Mouse (Mus musculus): ENCODE measurements around the gene Gm49630. TPM values are rescaled to one million over a fixed set of nuclear protein-coding genes. Genes with fewer than 3 reads are reported as not detected.
"Not testable (repeated sequence)": the region's sequence is repeated elsewhere in the genome, so short reads cannot be mapped to it uniquely, and the experiment has no call there.

The Gm49630 gene
- polyA plus RNA-seq (2015; fragmentation: Nextera tagmentation; extraction: Ambion mirVana): not detected in 2 replicates

- WGBS: 61% methylated on average over 4 of the region's 5 CpGs
- not testable (repeated sequence) for H3K9me3 ChIP-seq; ATAC-seq (ENCODE audit: extremely low read depth, insufficient number of reproducible peaks, low FRiP score, low TSS enrichment); H3K27ac ChIP-seq (replicated peaks); H3K4me3 ChIP-seq; H3K9ac ChIP-seq; H3K4me2 ChIP-seq; H3K27me3 ChIP-seq (replicated peaks); H3K4me1 ChIP-seq; H3K36me3 ChIP-seq
Observed at GRCm38 (mm10) chr17:7371879-7372278, at the start of gene Gm49630. Gene Gm49630, minus strand, starts transcription at chr17:7371979.

GRCm38 (mm10) chr17:7420191-7420973 lies 48.6 kb upstream of the Gm49630 start:
- ATAC-seq (ENCODE audit: extremely low read depth, insufficient number of reproducible peaks, low FRiP score, low TSS enrichment); H3K27ac ChIP-seq (replicated peaks); H3K9me3 ChIP-seq; H3K27me3 ChIP-seq (replicated peaks); H3K4me1 ChIP-seq; H3K4me3 ChIP-seq; H3K9ac ChIP-seq; H3K4me2 ChIP-seq; H3K36me3 ChIP-seq: not testable (repeated sequence)
- 35% methylated on average over 3 of the region's 3 CpGs for WGBS

GRCm38 (mm10) chr17:7414601-7415310 lies 43.0 kb upstream of the Gm49630 start:
- not testable (repeated sequence) for H3K36me3 ChIP-seq; H3K27ac ChIP-seq (replicated peaks); H3K4me3 ChIP-seq; H3K4me2 ChIP-seq; H3K27me3 ChIP-seq (replicated peaks); H3K9me3 ChIP-seq; ATAC-seq (ENCODE audit: extremely low read depth, insufficient number of reproducible peaks, low FRiP score, low TSS enrichment); H3K4me1 ChIP-seq; H3K9ac ChIP-seq
- 78% methylated on average over 7 of the region's 9 CpGs for WGBS

GRCm38 (mm10) chr17:7413336-7413735 lies 41.6 kb upstream of the Gm49630 start:
- H3K27me3 ChIP-seq (replicated peaks); H3K4me1 ChIP-seq; H3K9ac ChIP-seq; H3K4me2 ChIP-seq; H3K36me3 ChIP-seq; ATAC-seq (ENCODE audit: extremely low read depth, insufficient number of reproducible peaks, low FRiP score, low TSS enrichment); H3K27ac ChIP-seq (replicated peaks); H3K4me3 ChIP-seq; H3K9me3 ChIP-seq: not testable (repeated sequence)
- WGBS: 45% methylated on average over 8 of the region's 8 CpGs

- WGBS: 81% methylated on average over 6 of the region's 6 CpGs
Observed at GRCm38 (mm10) chr17:7399770-7400169, 28.0 kb upstream of the Gm49630 start.

GRCm38 (mm10) chr17:7398198-7398847 lies 26.5 kb upstream of the Gm49630 start:
- not testable (repeated sequence) for H3K27me3 ChIP-seq (replicated peaks); H3K4me1 ChIP-seq; ATAC-seq (ENCODE audit: extremely low read depth, insufficient number of reproducible peaks, low FRiP score, low TSS enrichment); H3K4me2 ChIP-seq; H3K4me3 ChIP-seq; H3K36me3 ChIP-seq; H3K9me3 ChIP-seq; H3K9ac ChIP-seq; H3K27ac ChIP-seq (replicated peaks)
- WGBS: 74% methylated on average over 6 of the region's 6 CpGs

More at GRCm38 (mm10) chr17:7399770-7400169, 28.0 kb upstream of the Gm49630 start:
- H3K4me2 ChIP-seq; H3K4me3 ChIP-seq; H3K9me3 ChIP-seq; ATAC-seq (ENCODE audit: extremely low read depth, insufficient number of reproducible peaks, low FRiP score, low TSS enrichment); H3K4me1 ChIP-seq; H3K9ac ChIP-seq; H3K27ac ChIP-seq (replicated peaks); H3K36me3 ChIP-seq; H3K27me3 ChIP-seq (replicated peaks): not testable (repeated sequence)

GRCm38 (mm10) chr17:7397079-7397478 lies 25.3 kb upstream of the Gm49630 start:
- 85% methylated on average over 13 of the region's 13 CpGs for WGBS
- H3K27ac ChIP-seq (replicated peaks); H3K4me1 ChIP-seq; H3K4me3 ChIP-seq; H3K27me3 ChIP-seq (replicated peaks); H3K4me2 ChIP-seq; ATAC-seq (ENCODE audit: extremely low read depth, insufficient number of reproducible peaks, low FRiP score, low TSS enrichment); H3K36me3 ChIP-seq; H3K9ac ChIP-seq; H3K9me3 ChIP-seq: not testable (repeated sequence)

- not testable (repeated sequence) for H3K9me3 ChIP-seq; H3K4me2 ChIP-seq; H3K4me3 ChIP-seq; H3K27ac ChIP-seq (replicated peaks); H3K27me3 ChIP-seq (replicated peaks); H3K4me1 ChIP-seq; H3K36me3 ChIP-seq; ATAC-seq (ENCODE audit: extremely low read depth, insufficient number of reproducible peaks, low FRiP score, low TSS enrichment); H3K9ac ChIP-seq
- WGBS: no CpG with 5 or more reads among the region's 2 CpGs
Observed at GRCm38 (mm10) chr17:7396288-7396687, 24.5 kb upstream of the Gm49630 start.

- H3K9me3 ChIP-seq; H3K27ac ChIP-seq (replicated peaks); H3K4me3 ChIP-seq; H3K27me3 ChIP-seq (replicated peaks); ATAC-seq (ENCODE audit: extremely low read depth, insufficient number of reproducible peaks, low FRiP score, low TSS enrichment); H3K36me3 ChIP-seq; H3K9ac ChIP-seq; H3K4me1 ChIP-seq; H3K4me2 ChIP-seq: not testable (repeated sequence)
- WGBS: 88% methylated on average over 8 of the region's 8 CpGs
Observed at GRCm38 (mm10) chr17:7395671-7396070, 23.9 kb upstream of the Gm49630 start.

GRCm38 (mm10) chr17:7395116-7395515 lies 23.3 kb upstream of the Gm49630 start:
- H3K27ac ChIP-seq (replicated peaks); H3K4me2 ChIP-seq; ATAC-seq (ENCODE audit: extremely low read depth, insufficient number of reproducible peaks, low FRiP score, low TSS enrichment); H3K4me1 ChIP-seq; H3K36me3 ChIP-seq; H3K4me3 ChIP-seq; H3K27me3 ChIP-seq (replicated peaks); H3K9ac ChIP-seq; H3K9me3 ChIP-seq: not testable (repeated sequence)
- WGBS: 80% methylated on average over 7 of the region's 7 CpGs

- not testable (repeated sequence) for H3K36me3 ChIP-seq; H3K4me1 ChIP-seq; H3K4me2 ChIP-seq; H3K9me3 ChIP-seq; H3K4me3 ChIP-seq; ATAC-seq (ENCODE audit: extremely low read depth, insufficient number of reproducible peaks, low FRiP score, low TSS enrichment); H3K27ac ChIP-seq (replicated peaks); H3K9ac ChIP-seq; H3K27me3 ChIP-seq (replicated peaks)
- WGBS: 76% methylated on average over 7 of the region's 7 CpGs
Observed at GRCm38 (mm10) chr17:7389898-7390297, 18.1 kb upstream of the Gm49630 start.

All from heart, embryonic 13.5 days (tissue).